Mouse (Mus musculus) brain, adult 10 weeks (tissue): ENCODE data around the gene Vmn1r78. TPM values are rescaled to one million over a fixed set of nuclear protein-coding genes. Genes with fewer than 3 reads are reported as not detected.

ENCODE experiments used
- polyA plus RNA-seq: library from polyadenylated mRNA; stranded (reverse); fragments of 350-450 nt; fragmentation: Illumina TruSeq; extraction: RNeasy Lipid Tissue Mini Kit (QIAGEN cat#74804); gene quantifications from one replicate; pipeline ENCODE4 v1.2.3, GENCODE M21; 2015; ENCODE audit warnings: low read depth, low replicate concordance

Gene Vmn1r78
- polyA plus RNA-seq, result not detected

GRCm38 (mm10) chr7:12149957-12150356 lies at the start of gene Vmn1r78:
Vmn1r78 (plus strand) TSS chr7:12150257.

GRCm38 (mm10) chr7:12170979-12171378 lies 20.9 kb downstream of the Vmn1r78 start, which contains the start of gene Vmn1r79:
Vmn1r79 (plus strand) TSS chr7:12171279.

GRCm38 (mm10) chr7:12188986-12189385 lies 38.9 kb downstream of the Vmn1r78 start, which contains the start of gene Vmn1r80:
Vmn1r80 (plus strand) TSS chr7:12189286.

Other genes with a start within 250 kb of the Vmn1r78 start
- not detected for gene Vmn1r76, start 212.0 kb upstream of the Vmn1r78 start, polyA plus RNA-seq
- not detected for gene Vmn1r77, start 113.5 kb upstream of the Vmn1r78 start, polyA plus RNA-seq
- gene Vmn1r79, start 21.0 kb downstream of the Vmn1r78 start, polyA plus RNA-seq, result not detected
- not detected for gene Vmn1r80, start 39.0 kb downstream of the Vmn1r78 start, polyA plus RNA-seq
- not detected for gene Vmn1r81, start 118.0 kb downstream of the Vmn1r78 start, polyA plus RNA-seq
- not detected for gene Vmn1r82, start 150.2 kb downstream of the Vmn1r78 start, polyA plus RNA-seq
- gene Vmn1r83, start 179.2 kb downstream of the Vmn1r78 start, polyA plus RNA-seq, result not detected
- gene Vmn1r84, start 219.0 kb downstream of the Vmn1r78 start, polyA plus RNA-seq, result not detected